Mouse (Mus musculus) spleen, adult 2 months (tissue): Measurements from ENCODE around the gene Ror1. TPM values are rescaled to one million over a fixed set of nuclear protein-coding genes. Genes with fewer than 3 reads are reported as not detected.

Source experiments
- DNase-seq, 2 experiments: peaks; one replicate each; pipeline versions ENCODE4 v3.0.0 to v3.0.0-alpha.2; 2012 to 2021; ENCODE audit warnings: low spot score in 2 of 2, low read depth in 1 of 2
- H3K27ac ChIP-seq: fragments of 200-500 bp; 2 replicates; pipeline ENCODE4 v1.5.1; 2012; ENCODE audit warnings: low read length, inconsistent platforms; ENCODE audit not compliant: insufficient read depth
- H3K27me3 ChIP-seq: fragments of 200-500 bp; 2 replicates; pipeline ENCODE4 v1.6.1; 2012; ENCODE audit warnings: mild to moderate bottlenecking, moderate library complexity, low read length, inconsistent platforms; ENCODE audit not compliant: control insufficient read depth, insufficient read depth
- H3K36me3 ChIP-seq: fragments of 200-500 bp; 2 replicates; pipeline ENCODE4 v1.6.1; 2012; ENCODE audit warnings: mild to moderate bottlenecking, low read length, inconsistent platforms; ENCODE audit not compliant: control insufficient read depth, insufficient read depth
- H3K4me1 ChIP-seq: fragments of 200-500 bp; 2 replicates; pipeline ENCODE4 v1.6.1; 2011; ENCODE audit warnings: inconsistent platforms; ENCODE audit not compliant: control insufficient read depth, insufficient read depth, insufficient read length
- H3K4me3 ChIP-seq: fragments of 200-500 bp; 2 replicates; pipeline ENCODE4 v1.5.1; 2011; ENCODE audit warnings: mild to moderate bottlenecking, inconsistent platforms; ENCODE audit not compliant: insufficient read depth, insufficient read length; ENCODE audit errors: extremely low read depth
- CTCF ChIP-seq: fragments of 200-500 bp; IDR thresholded peaks from 2 replicates; pipeline ENCODE4 v1.5.1; 2011; ENCODE audit warnings: mild to moderate bottlenecking, inconsistent platforms; ENCODE audit not compliant: insufficient read depth, insufficient read length, insufficient replicate concordance; ENCODE audit errors: extremely low read depth
- POLR2A ChIP-seq: fragments of 200-500 bp; IDR thresholded peaks from 2 replicates; pipeline ENCODE4 v1.6.1; 2011; ENCODE audit warnings: low read depth, low read length, inconsistent platforms
- WGBS: fragments of 180-500 bp; shearing (Covaris S2); methylation state at CpG from one replicate; pipeline ENCODE4 v1.1.7; 2018; 5-methylcytosine and 5-hydroxymethylcytosine counted together
- polyA plus RNA-seq: library from polyadenylated mRNA; depleted of rRNA; stranded (reverse); fragments of >200 nt; gene quantifications from 2 replicates; pipeline ENCODE4 v1.2.3, GENCODE M21; 2012

The Ror1 gene
- polyA plus RNA-seq, 1 experiment, result 0.64 TPM

DNA sequence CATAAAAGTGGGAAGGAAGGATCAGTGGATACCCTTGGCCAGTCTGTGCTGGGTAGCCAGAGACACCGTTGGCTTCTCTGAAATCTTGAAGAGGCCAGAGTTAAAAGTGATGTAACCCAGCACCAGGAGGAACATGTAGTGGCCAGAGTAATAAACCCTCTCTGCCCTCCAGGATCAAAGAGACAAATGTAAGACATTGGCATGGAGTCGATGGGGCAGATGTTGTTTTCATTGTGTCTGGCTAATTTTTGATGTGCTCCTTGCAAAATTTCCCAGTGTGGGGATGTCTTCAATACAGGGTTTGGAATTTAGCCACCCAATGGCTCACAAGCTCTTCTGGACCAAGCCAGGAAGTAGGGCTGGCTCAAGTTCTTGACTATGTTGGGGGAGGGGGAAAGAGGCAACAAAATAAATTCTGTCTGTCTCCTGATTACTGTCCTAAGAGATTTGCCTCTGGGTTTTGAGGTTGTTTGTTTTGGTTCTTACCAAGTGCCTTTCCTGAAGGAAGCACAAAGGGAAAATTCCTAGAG lies 333.8 kb downstream of the Ror1 start:
- 79% methylated on average over 2 of the region's 2 CpGs for WGBS
- H3K27ac ChIP-seq, result no peak overlapping the region
- no peak for DNase-seq
- no peak overlapping the region for H3K4me3 ChIP-seq
- TF ChIP-seq CTCF (no peak), POLR2A (no peak)
- H3K36me3 ChIP-seq, result no peaks in the 10 kb centered on the region
- no peaks in the 10 kb centered on the region for H3K4me1 ChIP-seq
- no peaks in the 10 kb centered on the region for H3K27me3 ChIP-seq

DNA sequence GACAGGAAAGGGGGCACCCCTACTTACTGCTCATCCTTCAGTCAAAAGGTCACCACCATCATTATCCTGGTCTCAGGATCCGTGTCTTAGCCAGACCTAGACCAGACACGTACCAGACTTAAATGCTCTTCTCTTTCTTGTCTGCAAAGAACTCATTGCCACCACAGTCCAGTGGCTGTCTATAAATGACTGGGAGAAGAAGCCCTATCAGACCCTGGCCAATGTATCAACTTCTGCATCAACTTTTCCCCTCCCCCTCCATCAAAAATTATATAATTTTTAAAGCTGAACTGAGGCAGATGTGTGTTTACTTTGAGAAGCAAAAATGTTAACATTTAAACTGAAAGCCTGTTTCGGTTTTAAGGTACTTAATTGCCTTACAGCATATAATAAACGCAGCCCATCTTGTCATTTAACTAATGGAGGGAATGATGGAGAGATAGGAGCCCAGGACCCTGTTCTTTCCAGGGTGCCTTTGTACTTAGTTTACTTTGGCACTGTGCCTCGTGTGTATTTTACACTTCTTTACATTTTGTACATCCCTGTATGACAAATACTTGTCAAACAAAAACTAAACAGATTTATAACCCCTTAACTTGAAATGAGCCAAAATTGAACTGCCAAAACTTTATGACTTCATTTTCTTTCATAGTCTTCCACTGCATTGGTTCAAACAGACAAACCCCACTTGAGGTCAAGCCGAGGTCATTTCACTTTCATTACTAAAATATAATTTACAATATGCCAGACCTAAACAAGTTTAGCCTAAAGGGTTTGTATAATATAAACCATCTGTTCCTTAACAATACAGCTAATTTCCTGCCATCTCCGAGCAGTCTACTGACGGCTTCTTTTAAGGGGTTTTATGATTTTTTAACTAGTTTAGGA lies 339.9 kb downstream of the Ror1 start:
- no peak for DNase-seq
- Histone ChIP-seq H3K4me3 (no peak overlapping the region), H3K27me3 (no peaks in the 10 kb centered on the region), H3K36me3 (no peaks in the 10 kb centered on the region), H3K4me1 (no peaks in the 10 kb centered on the region), H3K27ac (no peak overlapping the region)
- TF ChIP-seq POLR2A, result no peak
- no peak for TF ChIP-seq CTCF
- 73% methylated on average over 8 of the region's 8 CpGs for WGBS

DNA sequence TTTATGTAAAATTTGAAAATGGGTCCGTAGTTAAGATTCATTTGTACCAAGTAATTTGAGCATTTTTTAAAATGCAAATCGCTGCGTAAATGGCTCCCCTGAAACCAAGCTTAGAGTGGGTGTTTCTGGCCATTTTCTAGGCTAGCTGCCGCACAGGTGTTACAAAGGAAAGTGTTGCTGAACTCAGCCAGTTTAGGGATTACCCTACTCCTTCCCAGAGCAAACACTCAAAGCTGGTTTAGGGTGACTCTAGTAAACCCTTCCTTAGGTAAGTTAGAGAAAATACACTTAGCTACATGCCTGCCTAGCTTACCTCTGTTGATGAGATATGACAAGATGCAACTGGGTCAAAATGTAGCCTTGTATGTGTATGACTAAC lies 340.6 kb downstream of the Ror1 start:
- Histone ChIP-seq H3K27ac (no peak overlapping the region), H3K4me1 (no peaks in the 10 kb centered on the region), H3K36me3 (no peaks in the 10 kb centered on the region), H3K4me3 (no peak overlapping the region), H3K27me3 (no peaks in the 10 kb centered on the region)
- TF ChIP-seq POLR2A (no peak), CTCF (no peak)
- 86% methylated on average over 4 of the region's 4 CpGs for WGBS
- no peak for DNase-seq

DNA sequence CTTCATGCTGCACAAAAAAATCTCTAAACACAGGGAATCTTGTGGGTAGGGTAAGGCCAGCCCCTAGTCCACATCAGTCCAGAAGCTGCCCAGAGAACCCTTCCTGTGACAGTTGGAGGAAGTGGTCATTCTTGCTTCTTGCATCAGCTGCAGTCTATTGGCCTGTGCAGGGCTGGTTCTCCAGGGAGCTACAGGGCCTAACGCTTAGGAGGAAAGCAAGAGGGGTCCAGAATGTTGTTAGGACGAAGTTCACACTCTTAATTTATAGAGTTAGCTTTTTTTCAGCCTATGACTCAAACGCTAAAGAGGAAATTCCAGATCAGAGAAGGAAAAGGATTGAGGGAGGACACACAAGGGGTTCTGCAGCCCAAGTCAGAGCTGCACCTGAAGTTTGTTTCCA lies 351.3 kb downstream of the Ror1 start:
- 47% methylated on average over 3 of the region's 3 CpGs for WGBS
- no peak overlapping the region for H3K27ac ChIP-seq
- H3K4me3 ChIP-seq, result no peak overlapping the region
- no peak for TF ChIP-seq CTCF
- TF ChIP-seq POLR2A, result no peak
- DNase-seq, result no peak
- no peaks in the 10 kb centered on the region for H3K27me3 ChIP-seq
- no peaks in the 10 kb centered on the region for H3K36me3 ChIP-seq
- H3K4me1 ChIP-seq, result no peaks in the 10 kb centered on the region

- TF ChIP-seq POLR2A (no peak), CTCF (no peak)
Observed at GRCm38 (mm10) chr4:100462493-100463120, 367.0 kb downstream of the Ror1 start.

GRCm38 (mm10) chr4:100478592-100479321 lies 383.2 kb downstream of the Ror1 start, which contains the start of gene Ube2u:
TSS of gene Ube2u (plus strand) at chr4:100478849.
- Histone ChIP-seq H3K27me3 (no peaks in the 10 kb centered on the region), H3K4me3 (no peak within 1 kb of the TSS), H3K27ac (no peak within 1 kb of the TSS), H3K4me1 (no peaks in the 10 kb centered on the region), H3K36me3 (no peaks in the 10 kb centered on the region)
- no peak for DNase-seq
- no peak for TF ChIP-seq POLR2A
- no peak for TF ChIP-seq CTCF
- 56% methylated on average over 15 of the region's 15 CpGs for WGBS

More at GRCm38 (mm10) chr4:100462493-100463120, 367.0 kb downstream of the Ror1 start:
- Histone ChIP-seq H3K27me3 (no peaks in the 10 kb centered on the region), H3K27ac (no peak overlapping the region), H3K36me3 (no peaks in the 10 kb centered on the region), H3K4me1 (no peaks in the 10 kb centered on the region), H3K4me3 (no peak overlapping the region)
- no peak for DNase-seq
- WGBS, result 64% methylated on average over 9 of the region's 9 CpGs
